Mouse (Mus musculus) gastrocnemius, postnatal 10 days (tissue): ENCODE data around the gene Gm3625. TPM values are rescaled to one million over a fixed set of nuclear protein-coding genes. Genes with fewer than 3 reads are reported as not detected.
"Not testable (repeated sequence)": the region's sequence is repeated elsewhere in the genome, so short reads cannot be mapped to it uniquely, and the experiment has no call there.

Experiments used
- DNase-seq: peaks from one replicate; pipeline ENCODE4 v3.0.0; 2021; ENCODE audit warnings: mixed read lengths
- total RNA-seq, 2 experiments: library from RNA; stranded (reverse); gene quantifications; 2 replicates each; pipeline ENCODE4 v1.2.3; 2021

The Gm3625 gene
- total RNA-seq, 2 experiments from 2014 or later: not detected

DNA sequence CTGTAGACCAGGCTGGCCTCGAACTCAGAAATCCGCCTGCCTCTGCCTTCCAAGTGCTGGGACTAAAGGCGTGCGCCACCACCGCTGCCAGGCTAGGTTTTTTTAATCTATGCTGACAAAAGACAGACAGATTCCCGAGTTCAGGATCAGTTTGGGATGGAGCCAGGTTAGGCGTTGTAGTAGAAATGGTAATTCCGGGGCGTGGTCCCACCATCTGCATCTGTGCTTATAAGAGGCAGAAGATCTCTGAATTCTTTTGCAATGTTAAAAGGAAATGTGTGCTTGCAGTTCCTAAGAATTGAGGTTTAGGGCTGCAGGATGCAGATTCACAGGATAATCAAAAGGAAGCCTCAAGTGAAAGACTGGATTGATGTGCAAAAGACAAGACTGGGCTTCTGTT, 35.8 kb downstream of the Gm3625 start:
- DNase-seq: no peak

DNA sequence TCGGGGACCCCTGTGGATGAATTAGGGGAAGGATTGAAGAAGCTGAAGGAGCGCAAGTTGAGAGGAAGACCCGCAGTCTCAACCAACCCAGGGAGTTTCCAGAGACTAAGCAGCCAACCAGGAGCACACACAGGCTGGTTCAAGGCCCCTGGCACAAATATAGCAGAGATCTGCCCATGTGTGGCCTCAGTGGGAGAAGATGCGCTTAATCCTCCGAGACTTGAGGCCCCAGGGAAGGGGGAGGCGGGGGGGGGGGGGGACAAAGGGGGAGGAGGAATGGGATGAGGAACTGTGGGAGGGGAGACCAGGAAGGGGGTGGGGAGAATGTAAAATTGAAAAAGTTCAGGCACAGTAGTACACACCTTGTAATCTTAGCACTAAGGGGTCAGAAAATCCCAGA, 37.3 kb downstream of the Gm3625 start:
- DNase-seq: no peak

GRCm38 (mm10) chr12:4553704-4554103, 39.0 kb downstream of the Gm3625 start:
- not testable (repeated sequence) for DNase-seq

DNA sequence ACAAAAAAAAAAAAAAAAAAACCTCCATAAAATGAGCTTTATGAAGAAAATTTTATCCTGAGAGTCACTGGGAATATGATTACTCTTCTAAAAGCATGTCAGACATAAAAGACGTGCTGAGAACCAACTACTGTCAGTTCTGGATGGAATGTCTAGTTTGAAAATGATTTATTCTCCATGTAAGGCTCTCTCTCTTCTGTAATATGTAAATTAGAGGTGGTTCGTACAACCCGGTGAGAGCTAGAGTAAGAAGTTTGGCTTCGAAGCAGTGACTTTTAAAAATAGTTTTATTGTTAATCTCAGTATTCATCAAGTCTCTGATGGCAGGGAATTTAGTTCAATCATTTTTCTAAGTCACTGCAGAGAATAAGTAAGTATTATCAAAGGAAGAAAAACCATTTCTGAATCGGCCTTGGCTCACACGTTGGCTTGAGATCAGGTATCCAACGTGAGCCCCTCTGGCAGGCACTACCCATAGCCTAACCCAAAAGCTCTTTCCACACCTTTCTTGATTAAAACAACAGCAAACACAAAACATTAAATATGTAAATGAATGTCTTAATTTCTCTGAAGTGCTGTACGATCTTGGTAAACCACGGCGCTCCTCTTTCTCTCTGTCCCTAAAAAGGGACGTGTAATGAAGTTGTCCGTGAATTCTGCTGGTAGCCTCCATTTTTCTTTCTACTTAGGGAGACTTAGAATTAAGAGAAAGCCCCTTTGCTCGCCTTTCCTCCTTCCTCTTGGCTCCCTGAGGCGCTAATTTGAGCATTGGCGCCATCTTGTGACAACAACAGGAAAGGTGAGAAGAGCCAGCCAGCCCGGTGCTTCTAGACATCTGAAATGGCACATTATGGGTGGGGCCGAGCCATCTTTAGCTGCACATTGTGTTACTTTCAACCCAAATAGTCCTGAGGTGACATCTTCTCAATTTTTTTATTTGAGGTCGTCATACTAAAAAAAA, 44.4 kb downstream of the Gm3625 start:
- peak; percentile 73 for DNase-seq

DNA sequence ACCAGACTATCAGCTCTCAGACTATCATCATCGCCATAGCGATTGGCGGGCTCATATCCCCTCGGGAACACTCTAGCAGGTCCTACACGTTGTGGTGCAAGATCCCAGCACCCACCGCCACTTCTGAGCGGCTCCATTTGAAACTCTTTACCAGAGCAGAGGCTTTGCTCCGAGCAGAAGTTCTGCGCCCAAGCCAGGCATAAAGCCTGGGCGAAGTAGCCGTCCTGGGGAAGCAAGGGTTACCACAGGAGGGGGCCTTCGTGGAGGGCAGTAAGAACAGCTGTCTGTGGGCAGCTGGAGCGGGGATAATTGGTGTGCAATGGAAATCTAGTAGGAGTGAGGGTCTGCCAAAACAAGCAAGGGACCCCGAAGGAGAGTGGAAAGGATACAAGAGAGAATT, 45.2 kb downstream of the Gm3625 start:
- peak; percentile 12 for DNase-seq

GRCm38 (mm10) chr12:4546491-4546890, 46.2 kb downstream of the Gm3625 start:
- DNase-seq: peak; percentile 81

- DNase-seq: no peak
These were observed 47.3 kb downstream of the Gm3625 start for GRCm38 (mm10) chr12:4545425-4545824.

DNA sequence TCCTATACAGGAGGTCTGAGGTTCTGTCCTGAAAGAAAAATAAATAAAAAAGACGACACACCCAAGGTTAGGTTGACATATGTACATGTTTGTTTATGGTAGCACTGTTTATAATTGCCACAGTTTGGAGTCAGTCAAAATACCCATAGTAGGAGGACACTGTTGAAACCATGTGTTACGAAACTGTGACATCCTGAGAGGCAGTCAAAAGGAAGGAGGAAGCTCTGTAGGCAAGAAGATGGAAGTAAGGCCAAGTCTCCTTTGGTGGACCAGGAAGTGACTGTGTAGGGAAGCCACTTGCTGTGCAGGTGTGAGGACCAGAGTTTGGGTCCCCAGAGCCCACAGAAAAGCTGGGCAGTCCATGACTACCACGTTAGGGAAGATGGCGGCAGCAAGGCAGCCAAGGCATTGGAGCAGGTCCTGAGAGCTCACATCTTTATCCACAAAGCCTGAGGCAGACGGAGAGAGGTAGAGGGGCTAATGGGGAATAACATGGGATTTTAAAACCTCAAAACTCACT, 48.3 kb downstream of the Gm3625 start:
- DNase-seq: no peak

Other genes starting within 250 kb of the Gm3625 start
- 10 to 100 TPM; 32.3 to 43.1 TPM for gene Ncoa1, start 115.7 kb downstream of the Gm3625 start, total RNA-seq
- 10 to 100 TPM; 24.5 to 33.2 TPM for gene Itsn2, start 289 bp downstream of the Gm3625 start, total RNA-seq
- gene Fam228a, start 145.5 kb upstream of the Gm3625 start, total RNA-seq: under 1 TPM; 0.14 to 0.27 TPM
- gene Pfn4, start 176.1 kb upstream of the Gm3625 start, total RNA-seq: 1 to 10 TPM; 1.9 to 2.6 TPM
- gene Fam228b, start 176.3 kb upstream of the Gm3625 start, total RNA-seq: 1 to 10 TPM; 4.6 to 7.8 TPM
- 10 to 100 TPM; 55.5 to 64.4 TPM for gene Sf3b6, start 224.6 kb upstream of the Gm3625 start, total RNA-seq
- gene Fkbp1b, start 248.7 kb upstream of the Gm3625 start, total RNA-seq: 1 to 10 TPM; 2.6 to 2.9 TPM